Mouse (Mus musculus): ENCODE measurements around the gene Gsk3a. TPM values are rescaled to one million over a fixed set of nuclear protein-coding genes. Genes with fewer than 3 reads are reported as not detected.
A peak's percentile ranks its signal among the peaks of the same experiment; 100 is the strongest.

Gene Gsk3a
- polyA plus RNA-seq, 1 experiment from 2014 or later = 19.7 TPM

DNA sequence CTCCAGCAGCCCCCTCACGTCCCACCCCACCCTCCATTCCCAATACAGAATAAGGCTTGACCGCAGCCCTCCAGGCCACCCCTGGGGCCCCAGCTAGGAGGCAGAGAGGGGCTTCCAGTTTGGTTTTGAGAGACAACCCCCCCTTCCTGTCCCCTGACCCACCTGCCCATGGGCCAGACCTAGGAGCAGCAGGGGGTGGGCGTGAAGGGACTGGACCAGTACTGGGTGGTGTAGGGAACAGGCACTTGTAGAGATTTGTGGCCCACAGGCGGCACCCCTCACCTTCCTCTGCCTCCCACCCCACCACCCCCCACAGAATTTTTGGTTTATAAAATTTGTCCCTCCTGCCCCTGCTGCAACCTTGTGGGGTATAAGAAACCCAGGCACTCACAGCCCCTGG lies 5.7 kb upstream of the Gsk3a start:
- no peak overlapping the region for H3K9ac ChIP-seq
- no peaks in the 10 kb centered on the region for H3K36me3 ChIP-seq
- no peak overlapping the region for H3K27ac ChIP-seq (replicated peaks)
- H3K27me3 ChIP-seq = no peaks in the 10 kb centered on the region
- no peak for ATAC-seq (ENCODE audit: low FRiP score, low read depth)
- H3K4me1 ChIP-seq (replicated peaks) = peaks cover 39% of the 10 kb centered on the region
- WGBS = 91% methylated on average over 4 of the region's 4 CpGs
- no peaks in the 10 kb centered on the region for H3K9me3 ChIP-seq
- no peak overlapping the region for H3K4me3 ChIP-seq
- no peak overlapping the region for H3K4me2 ChIP-seq

DNA sequence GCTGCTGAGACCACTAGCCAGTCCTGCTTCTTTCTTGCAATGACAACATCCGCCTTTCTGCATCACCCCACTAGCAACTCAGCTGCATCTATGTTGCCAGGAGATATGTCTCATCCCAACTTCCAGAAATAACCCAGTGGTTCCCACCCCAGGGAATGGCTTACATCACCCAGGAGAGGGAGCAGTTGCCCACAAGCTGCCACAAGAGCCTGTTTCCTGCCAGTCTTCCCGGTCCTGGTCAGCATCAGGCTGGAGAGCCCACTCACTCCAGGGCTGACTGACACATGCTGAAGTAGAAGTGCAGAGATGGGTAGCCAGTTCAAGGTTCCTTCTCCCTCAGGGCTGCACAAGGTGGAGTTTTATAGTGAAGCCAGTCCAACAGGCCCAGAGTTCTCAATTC lies 3.4 kb upstream of the Gsk3a start:
- ATAC-seq (ENCODE audit: low FRiP score, low read depth) = no peak
- no peaks in the 10 kb centered on the region for H3K9me3 ChIP-seq
- no peak overlapping the region for H3K4me3 ChIP-seq
- no peak overlapping the region for H3K9ac ChIP-seq
- no peaks in the 10 kb centered on the region for H3K27me3 ChIP-seq
- WGBS = 20% methylated on average over 2 of the region's 2 CpGs
- peaks cover 27% of the 10 kb centered on the region for H3K4me1 ChIP-seq (replicated peaks)
- H3K4me2 ChIP-seq = no peak overlapping the region
- no peak overlapping the region for H3K27ac ChIP-seq (replicated peaks)
- no peaks in the 10 kb centered on the region for H3K36me3 ChIP-seq

DNA sequence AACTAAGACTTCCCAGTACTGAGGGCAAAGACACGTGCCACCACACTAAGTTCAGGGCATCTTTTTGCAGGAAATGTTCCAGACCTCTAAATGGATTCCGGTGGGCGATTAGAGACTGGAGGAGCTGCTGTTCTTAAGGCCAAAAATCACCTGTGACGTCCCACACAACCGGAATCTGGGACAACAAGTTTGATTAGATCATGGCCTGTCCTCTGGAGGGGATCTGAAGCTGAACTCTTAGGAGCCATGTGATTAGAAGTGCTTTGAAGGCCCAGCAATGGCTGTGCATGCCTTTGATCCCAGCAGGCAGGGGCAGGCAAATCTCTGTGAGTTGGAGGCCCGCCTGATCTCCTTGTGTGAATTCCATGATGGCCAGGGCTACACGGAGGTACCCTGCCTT lies 3.0 kb upstream of the Gsk3a start:
- no peak for ATAC-seq (ENCODE audit: low FRiP score, low read depth)
- WGBS = 75% methylated on average over 7 of the region's 7 CpGs
- H3K4me2 ChIP-seq = no peak overlapping the region
- H3K9me3 ChIP-seq = no peaks in the 10 kb centered on the region
- H3K4me3 ChIP-seq = no peak overlapping the region
- H3K27me3 ChIP-seq = no peaks in the 10 kb centered on the region
- H3K36me3 ChIP-seq = no peaks in the 10 kb centered on the region
- no peak overlapping the region for H3K9ac ChIP-seq
- H3K27ac ChIP-seq (replicated peaks) = no peak overlapping the region
- peaks cover 27% of the 10 kb centered on the region for H3K4me1 ChIP-seq (replicated peaks)

DNA sequence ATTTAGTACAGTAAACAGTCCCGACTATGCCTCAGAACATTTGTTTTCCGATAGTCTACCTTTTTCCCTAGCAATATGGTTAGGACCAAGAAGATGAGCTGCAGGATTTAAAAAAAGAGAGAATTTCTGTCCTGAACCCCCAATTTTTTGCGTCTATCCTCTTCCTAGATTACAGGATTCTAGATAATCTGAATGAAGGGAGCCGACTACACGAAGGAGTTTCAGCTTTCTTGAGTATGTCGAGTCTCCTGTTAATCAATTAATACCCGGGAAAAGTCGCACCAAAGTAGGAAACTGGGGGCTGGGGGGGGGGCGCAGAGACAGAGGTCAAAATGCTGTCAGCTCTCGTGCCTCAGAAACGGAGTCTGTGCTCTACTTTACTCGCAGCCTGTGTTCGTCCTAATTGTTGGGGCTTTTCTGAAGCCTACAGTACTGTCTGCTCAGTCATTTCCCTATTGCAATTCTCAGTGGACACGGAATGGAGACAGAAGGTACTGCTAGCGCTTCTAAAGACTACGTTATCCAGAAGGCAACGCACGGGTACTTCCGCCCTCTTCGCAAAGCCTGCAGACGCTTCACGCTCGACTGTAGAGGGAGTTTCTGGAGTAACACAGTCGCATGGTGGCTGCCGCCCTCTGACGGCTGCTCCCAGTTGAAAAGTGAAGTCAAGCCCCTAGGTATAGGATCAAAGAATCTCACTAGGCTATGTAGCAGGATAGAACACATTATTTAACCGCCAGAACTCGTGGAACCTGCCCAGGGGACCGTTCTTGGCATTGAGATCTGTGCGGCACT lies 1.4 kb upstream of the Gsk3a start:
- H3K27me3 ChIP-seq = no peaks in the 10 kb centered on the region
- H3K4me3 ChIP-seq = peak overlapping the region; percentile 72
- H3K9ac ChIP-seq = no peak overlapping the region
- peak overlapping the region; percentile 77 for H3K4me2 ChIP-seq
- no peaks in the 10 kb centered on the region for H3K9me3 ChIP-seq
- H3K27ac ChIP-seq (replicated peaks) = peak overlapping the region; percentile 89
- peaks cover 5% of the 10 kb centered on the region for H3K36me3 ChIP-seq
- WGBS = 3% methylated on average over 30 of the region's 30 CpGs
- ATAC-seq (ENCODE audit: low FRiP score, low read depth) = peak; percentile 51
- H3K4me1 ChIP-seq (replicated peaks) = peaks cover 42% of the 10 kb centered on the region

DNA sequence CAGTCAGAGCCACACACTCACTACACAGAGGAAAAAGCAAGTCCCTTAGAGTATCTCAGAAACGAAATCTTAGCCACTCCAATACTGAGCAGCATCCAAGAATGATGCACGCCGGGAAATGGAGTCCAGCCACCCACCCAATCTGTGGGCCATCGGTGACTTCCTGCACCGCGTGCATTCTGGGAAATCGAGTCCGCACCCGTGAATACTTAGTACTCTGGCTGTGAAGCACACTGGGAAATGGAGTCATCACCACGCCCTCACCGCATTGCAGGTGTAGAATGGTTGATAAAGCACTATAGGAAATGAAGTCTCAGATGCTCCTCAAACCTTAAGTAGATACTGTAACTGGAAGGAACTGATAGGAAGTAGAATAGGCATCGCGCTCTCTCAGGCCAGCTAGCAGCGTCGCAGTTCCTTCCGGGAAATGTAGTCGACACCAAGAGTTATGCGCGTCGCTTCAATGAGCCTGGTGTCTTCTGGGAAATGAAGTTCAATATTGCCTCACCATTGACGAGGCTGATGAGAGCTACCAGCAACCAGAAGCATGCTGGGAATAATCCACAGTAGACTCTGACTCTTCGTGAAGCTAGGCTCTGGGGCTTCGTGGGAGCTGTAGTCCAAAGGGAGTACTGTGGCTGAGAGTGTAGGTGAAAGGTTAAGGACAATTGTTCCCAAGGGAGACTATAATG lies 510 bp upstream of the Gsk3a start:
- peak overlapping the region; percentile 77 for H3K4me2 ChIP-seq
- ATAC-seq (ENCODE audit: low FRiP score, low read depth) = peak; percentile 94
- peaks cover 44% of the 10 kb centered on the region for H3K4me1 ChIP-seq (replicated peaks)
- H3K4me3 ChIP-seq = peak overlapping the region; percentile 72
- peaks cover 11% of the 10 kb centered on the region for H3K36me3 ChIP-seq
- no peaks in the 10 kb centered on the region for H3K9me3 ChIP-seq
- peak overlapping the region; percentile 99 for H3K9ac ChIP-seq
- WGBS = under 1% methylated on average over 23 of the region's 23 CpGs
- H3K27me3 ChIP-seq = no peaks in the 10 kb centered on the region
- H3K27ac ChIP-seq (replicated peaks) = peak overlapping the region; percentile 89

DNA sequence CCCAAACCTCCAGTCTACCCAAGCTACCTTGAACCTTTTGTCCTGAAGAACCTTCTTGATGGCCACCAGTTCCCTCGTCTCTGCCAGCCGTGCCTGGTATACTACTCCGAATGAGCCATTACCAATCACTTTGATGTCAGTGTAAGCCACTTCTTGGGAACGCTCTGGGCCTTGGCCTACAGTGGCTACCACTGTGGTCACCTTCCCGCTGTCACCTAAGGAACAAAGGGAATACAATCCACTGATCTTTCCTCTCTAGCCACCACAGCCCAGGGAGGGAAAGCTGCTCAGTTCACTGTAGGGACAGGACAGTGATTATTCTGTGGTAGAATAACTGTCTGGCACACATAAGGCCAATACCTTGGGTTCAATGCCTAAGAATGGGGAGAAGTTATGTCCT lies 2.1 kb downstream of the Gsk3a start:
- H3K27ac ChIP-seq (replicated peaks) = no peak overlapping the region
- peaks cover 44% of the 10 kb centered on the region for H3K4me1 ChIP-seq (replicated peaks)
- H3K9me3 ChIP-seq = no peaks in the 10 kb centered on the region
- no peak overlapping the region for H3K4me3 ChIP-seq
- H3K27me3 ChIP-seq = no peaks in the 10 kb centered on the region
- no peak for ATAC-seq (ENCODE audit: low FRiP score, low read depth)
- H3K36me3 ChIP-seq = peaks cover 37% of the 10 kb centered on the region
- H3K9ac ChIP-seq = 0 out of 2 replicates have a peak overlapping the region, but pooled peaks have one; percentile 99
- WGBS = 90% methylated on average over 5 of the region's 5 CpGs
- no peak overlapping the region for H3K4me2 ChIP-seq

DNA sequence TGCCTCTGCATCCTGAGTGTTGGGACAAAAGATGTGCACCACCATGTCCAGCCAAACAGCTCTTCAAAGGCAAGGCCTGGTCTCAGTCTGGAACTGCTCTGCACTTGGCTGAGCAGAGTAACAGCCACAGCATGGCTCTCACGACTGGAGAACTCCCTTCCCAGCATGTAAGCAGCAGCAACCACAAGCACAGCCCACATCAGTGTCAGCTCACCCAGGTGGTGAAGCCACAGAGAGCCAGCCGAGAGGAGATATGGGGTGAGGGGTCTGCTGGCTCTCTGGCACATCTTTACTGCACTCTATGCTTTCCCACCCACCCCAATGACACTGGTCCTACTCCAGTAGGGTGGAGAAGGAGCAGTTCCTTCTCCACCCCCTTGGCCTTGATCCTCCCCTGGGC lies 4.6 kb downstream of the Gsk3a start:
- H3K9ac ChIP-seq = no peak overlapping the region
- peaks cover 31% of the 10 kb centered on the region for H3K4me1 ChIP-seq (replicated peaks)
- no peak overlapping the region for H3K27ac ChIP-seq (replicated peaks)
- H3K27me3 ChIP-seq = no peaks in the 10 kb centered on the region
- no peak overlapping the region for H3K4me3 ChIP-seq
- 91% methylated on average over 2 of the region's 2 CpGs for WGBS
- H3K9me3 ChIP-seq = no peaks in the 10 kb centered on the region
- H3K4me2 ChIP-seq = no peak overlapping the region
- ATAC-seq (ENCODE audit: low FRiP score, low read depth) = no peak
- peaks cover 58% of the 10 kb centered on the region for H3K36me3 ChIP-seq

DNA sequence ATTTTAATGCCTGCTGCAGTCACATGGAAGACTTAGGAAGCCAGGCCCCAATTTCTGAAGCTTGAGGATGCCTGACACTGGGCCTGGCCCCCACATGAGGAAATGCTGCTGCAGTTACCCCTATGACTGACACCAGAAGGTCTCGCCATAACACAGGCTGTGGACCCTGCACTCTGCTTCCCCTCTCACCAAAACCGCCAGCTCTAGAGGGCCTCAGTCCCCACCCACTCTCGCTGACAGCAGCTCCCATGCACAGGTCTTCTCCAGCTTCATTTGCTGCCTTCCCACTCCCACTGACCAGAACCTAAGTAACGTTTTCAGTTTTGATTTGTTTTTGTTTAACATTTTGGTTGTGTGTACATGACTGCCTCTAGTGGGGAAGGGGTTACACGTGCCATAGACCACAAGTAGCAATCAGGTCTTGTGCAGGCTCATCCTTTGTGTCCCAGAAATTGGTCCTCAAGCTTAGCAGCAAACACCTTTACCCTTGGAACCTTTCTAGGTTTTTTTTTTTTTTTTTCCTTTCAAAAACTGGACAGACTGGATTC lies 5.5 kb downstream of the Gsk3a start:
- Histone ChIP-seq H3K9ac (no peak overlapping the region), H3K4me1 (replicated peaks) (peaks cover 31% of the 10 kb centered on the region), H3K4me3 (no peak overlapping the region), H3K27me3 (no peaks in the 10 kb centered on the region), H3K27ac (replicated peaks) (no peak overlapping the region), H3K4me2 (no peak overlapping the region), H3K9me3 (no peaks in the 10 kb centered on the region), H3K36me3 (peaks cover 66% of the 10 kb centered on the region)
- no peak for ATAC-seq (ENCODE audit: low FRiP score, low read depth)
- 62% methylated on average over 5 of the region's 5 CpGs for WGBS

DNA sequence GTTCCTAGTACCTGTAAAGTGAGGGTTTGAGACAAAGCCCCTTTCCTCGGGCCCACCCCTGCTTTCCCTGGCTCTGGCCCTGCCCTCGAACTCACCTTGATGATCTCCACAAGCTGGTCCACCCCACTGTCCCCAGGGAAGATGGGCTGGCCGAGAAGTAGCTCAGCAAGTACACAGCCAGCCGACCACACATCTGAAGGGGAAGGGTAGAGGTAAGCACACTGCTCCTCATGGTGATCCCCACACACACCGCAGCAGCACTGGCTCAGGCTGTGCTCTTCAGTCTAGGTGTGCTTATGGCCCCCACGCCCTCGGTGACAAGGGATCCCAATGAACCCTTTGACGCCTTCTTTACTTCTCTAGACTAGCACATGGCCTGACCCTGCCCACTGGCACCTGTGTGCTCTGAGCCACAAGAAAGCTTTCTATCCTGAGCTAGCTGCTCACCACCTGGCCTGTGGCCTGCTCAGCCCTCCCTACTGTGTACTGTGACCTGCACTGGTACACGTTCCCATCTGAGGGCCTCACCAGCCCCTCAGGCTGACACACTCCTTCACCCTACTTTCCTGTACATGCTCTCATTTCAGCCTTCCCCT lies 6.9 kb downstream of the Gsk3a start:
- Histone ChIP-seq H3K27me3 (no peaks in the 10 kb centered on the region), H3K27ac (replicated peaks) (no peak overlapping the region), H3K4me3 (no peak overlapping the region), H3K9me3 (no peaks in the 10 kb centered on the region), H3K9ac (no peak overlapping the region), H3K36me3 (peaks cover 80% of the 10 kb centered on the region), H3K4me2 (no peak overlapping the region), H3K4me1 (replicated peaks) (peaks cover 19% of the 10 kb centered on the region)
- ATAC-seq (ENCODE audit: low FRiP score, low read depth) = no peak
- WGBS = 93% methylated on average over 9 of the region's 9 CpGs

DNA sequence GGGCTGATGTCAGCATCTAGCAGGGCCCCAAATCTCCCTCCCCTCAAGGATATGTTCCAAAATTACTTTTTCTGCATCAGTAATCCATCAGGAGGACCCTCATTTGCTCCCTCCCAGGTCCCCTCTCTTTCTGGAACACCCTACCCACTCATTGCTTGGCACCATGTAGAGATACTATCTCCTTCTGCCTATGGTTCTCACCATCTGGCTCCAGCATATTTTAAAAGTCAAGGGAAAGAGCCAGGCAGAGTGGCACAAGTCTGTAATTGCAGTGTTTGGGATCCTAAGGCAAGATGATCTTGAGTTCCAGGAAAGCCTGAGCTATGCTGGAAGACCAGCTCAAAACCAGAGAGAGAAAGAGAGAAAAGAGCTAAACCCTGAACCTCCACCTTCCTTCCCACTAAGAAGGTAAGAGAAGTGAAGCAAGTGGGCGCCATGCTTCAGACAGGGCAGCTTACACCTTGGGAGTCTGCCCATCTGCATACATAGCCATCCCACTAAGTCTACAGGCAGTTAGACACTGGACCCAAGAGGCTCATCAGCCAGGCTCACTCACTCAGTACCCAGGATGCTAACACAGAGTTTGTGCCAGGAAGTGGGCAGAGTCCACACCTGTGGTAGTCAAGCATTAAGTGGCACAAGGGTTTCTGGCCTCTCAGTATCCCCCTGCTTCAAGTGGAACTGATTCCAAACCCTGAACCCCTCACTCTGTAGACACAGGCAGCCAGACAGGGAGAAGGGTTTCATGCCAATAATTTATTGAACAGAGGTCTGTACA lies 9.9 kb downstream of the Gsk3a start:
- no peak overlapping the region for H3K27ac ChIP-seq (replicated peaks)
- peaks cover 4% of the 10 kb centered on the region for H3K4me1 ChIP-seq (replicated peaks)
- no peak overlapping the region for H3K9ac ChIP-seq
- no peak for ATAC-seq (ENCODE audit: low FRiP score, low read depth)
- H3K4me2 ChIP-seq = no peak overlapping the region
- WGBS = 96% methylated on average over 1 of the region's 1 CpGs
- H3K4me3 ChIP-seq = no peak overlapping the region
- peaks cover 86% of the 10 kb centered on the region for H3K36me3 ChIP-seq
- no peaks in the 10 kb centered on the region for H3K27me3 ChIP-seq
- no peaks in the 10 kb centered on the region for H3K9me3 ChIP-seq

DNA sequence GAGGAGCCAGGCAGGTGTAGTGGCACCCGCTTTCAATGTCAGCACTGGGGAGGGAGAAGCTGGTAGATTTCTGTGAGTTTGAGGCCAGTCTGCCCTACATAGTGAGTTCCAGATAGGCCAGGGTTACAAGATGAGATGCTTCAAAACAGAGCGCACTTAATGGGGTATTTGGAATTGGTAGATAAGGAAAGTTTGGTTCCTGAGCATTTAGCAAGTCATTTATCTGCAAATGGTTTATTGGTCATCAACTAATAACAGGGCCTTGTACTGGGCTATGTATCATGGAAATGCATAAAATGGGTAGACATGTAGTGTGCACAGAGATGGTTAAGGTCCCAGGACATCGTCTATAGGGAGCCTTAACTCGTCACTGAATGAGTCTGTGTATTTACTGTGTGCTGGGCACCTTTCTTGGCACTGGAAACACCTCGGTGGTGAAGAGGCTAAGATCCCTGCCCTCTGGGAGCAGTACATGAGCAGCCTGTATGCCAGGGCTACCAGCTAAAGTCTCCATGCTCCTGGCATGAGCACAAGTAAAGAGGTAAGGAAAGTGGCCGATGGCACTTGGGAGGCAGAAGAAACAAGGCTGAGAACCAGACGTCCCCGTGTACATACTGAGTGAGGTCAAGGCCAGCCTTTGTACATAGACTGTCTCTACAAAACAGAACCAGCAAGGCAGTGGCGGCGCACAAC lies 15.2 kb downstream of the Gsk3a start:
- ATAC-seq (ENCODE audit: low FRiP score, low read depth) = no peak
- Histone ChIP-seq H3K27ac (replicated peaks) (no peak overlapping the region), H3K4me1 (replicated peaks) (peaks cover 39% of the 10 kb centered on the region), H3K4me2 (peak overlapping the region; percentile 97), H3K36me3 (peaks cover 37% of the 10 kb centered on the region), H3K27me3 (no peaks in the 10 kb centered on the region), H3K4me3 (peak overlapping the region; percentile 56), H3K9ac (peak overlapping the region; percentile 54), H3K9me3 (no peaks in the 10 kb centered on the region)
- 85% methylated on average over 10 of the region's 10 CpGs for WGBS
